Mouse (Mus musculus) lung, postnatal 10 days (tissue): ENCODE results near the gene Hivep1.

Experiments used
- DNase-seq: peaks from one replicate; pipeline ENCODE4 v3.0.0; 2021

Hivep1 gene

GRCm38 (mm10) chr13:42116301-42116700 lies 64.5 kb downstream of the Hivep1 start:
- DNase-seq, result peak; percentile 33

GRCm38 (mm10) chr13:42119062-42119461 lies 67.2 kb downstream of the Hivep1 start:
- no peak for DNase-seq

- DNase-seq, result no peak
Observed at GRCm38 (mm10) chr13:42121106-42121776, 69.4 kb downstream of the Hivep1 start.

DNA sequence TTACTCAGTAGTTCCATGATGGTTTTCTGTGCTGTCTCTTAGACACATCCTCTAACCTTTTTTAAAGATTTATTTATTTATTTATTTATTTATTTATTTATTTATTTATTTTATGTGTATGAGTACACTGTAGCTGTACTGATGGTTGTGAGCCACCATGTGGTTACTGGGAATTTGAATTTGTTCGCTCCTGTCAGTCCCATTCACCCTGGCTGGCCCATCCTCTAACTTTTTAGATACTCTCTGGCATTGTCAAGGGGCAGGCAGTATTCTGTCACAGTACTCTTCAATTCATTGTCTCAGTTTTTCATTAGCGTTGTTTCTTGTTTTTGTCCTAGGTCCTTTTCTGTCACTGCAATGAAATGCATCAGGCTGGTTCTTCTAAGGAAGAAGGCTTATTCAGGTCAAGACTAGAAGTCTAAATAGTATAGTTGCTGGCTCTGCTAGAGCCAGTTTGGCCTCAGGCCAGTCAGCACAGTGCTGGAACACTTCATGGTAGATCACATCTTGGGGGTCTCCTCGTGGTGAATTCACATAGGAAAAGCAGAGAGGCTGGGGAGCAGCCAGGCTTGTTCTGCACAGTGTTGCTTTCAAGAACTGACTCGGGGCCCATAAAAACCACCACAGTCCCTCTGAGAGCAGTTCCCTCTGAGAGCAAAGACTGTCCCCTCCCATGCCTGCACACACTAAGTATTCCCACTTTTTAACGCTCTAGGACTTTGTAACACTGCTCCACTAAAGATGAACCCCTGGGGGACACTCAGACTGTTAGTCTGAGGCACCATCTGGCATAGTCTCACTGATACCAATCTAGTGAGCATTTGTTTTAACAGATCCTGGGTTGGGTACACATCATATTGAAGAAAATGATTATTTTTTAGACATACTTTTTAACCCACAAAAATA lies 70.2 kb downstream of the Hivep1 start:
- no peak for DNase-seq

GRCm38 (mm10) chr13:42144627-42145026 lies 92.8 kb downstream of the Hivep1 start:
- peak; percentile 35 for DNase-seq

- DNase-seq, result no peak
Observed at GRCm38 (mm10) chr13:42149328-42150071, 97.7 kb downstream of the Hivep1 start.

DNA sequence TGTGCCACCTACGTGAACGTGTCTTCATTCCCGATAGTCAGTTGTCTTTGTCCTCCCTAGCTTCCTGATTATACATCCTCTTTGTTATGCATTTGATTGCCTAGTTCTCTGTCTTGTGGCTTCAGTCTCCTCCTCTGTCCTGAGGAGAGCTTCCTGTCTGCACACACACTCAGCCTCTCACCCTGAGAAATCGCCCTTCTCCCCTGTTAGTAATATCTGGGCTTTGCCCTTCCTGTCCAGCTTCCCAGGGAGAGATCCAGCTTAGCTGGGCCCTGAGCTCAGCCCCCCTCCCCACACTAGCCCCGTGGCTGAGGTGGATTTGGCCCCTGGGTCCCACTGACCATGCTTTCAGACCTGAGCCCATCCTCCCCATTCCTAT lies 98.2 kb downstream of the Hivep1 start:
- DNase-seq, result no peak

DNA sequence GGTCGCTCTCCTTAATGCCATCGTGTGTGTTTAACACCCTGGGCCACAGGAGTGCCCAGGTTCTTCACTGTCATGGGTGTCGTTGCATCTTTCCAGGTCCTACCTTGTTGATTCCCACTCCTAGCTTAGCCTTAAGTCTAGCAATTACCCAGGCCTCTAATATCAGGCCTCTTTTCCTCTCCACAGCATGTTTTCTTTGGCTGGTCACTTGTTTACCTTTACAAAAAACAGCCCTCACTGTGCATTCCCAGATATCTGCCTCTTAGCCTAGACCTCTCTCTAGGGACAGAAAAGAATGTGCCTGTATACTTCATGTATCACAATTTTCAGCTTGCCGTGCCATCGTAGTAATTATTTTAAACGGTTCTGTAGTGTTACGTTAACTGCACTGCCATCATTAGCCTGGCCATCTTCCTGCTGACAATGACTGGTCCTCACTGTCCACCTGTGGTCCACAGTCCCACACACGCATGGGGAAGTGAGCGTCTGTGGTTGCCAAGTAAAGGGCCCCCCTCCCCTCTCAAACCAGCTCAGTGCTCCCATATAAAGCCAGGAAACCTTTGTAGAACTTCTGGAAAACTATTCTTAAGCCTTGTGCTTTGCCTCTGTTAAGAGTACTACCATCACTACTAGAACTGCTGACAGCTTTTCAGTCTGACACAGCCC lies 98.8 kb downstream of the Hivep1 start:
- DNase-seq, result no peak

DNA sequence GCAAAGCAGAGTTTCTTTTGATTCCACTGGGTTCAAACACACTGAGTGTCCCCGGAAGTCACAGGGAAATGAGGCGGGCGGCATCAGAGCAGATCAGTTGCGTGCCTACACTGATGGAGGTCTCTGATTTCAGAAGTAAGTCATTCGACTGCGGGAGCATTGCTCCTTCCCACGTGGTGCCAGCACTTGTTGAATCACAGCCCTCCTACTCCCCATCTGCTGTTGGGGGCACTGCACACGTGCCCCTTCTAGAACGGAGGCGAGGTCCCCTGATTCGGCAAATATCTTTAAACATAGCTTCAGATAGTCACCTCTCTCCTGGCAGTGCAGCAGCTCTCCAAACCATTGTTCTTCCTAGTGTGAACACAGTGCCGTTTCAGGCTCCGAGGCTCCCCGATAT lies 106.4 kb downstream of the Hivep1 start:
- no peak for DNase-seq

GRCm38 (mm10) chr13:42159416-42160185 lies 107.8 kb downstream of the Hivep1 start:
- no peak for DNase-seq

DNA sequence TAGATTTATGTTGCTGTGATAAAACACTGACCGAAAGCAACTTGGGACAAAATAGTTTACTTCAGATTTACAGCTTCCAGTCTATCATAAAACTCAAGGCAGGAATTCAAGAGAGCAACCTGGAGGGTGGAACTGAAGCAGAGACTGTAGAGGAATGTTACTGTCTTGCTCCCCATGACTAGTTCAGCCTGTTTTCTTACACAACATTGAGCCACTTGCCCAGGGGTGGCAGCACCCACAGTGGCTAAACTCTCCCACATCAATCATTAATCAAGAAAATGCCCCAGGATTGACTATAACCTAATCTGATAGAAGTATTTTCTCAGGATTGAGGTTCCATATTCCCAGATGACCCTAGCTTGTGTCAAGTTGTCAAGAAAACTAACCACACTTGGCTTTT lies 119.0 kb downstream of the Hivep1 start:
- DNase-seq, result no peak

- peak; percentile 61 for DNase-seq
Observed at GRCm38 (mm10) chr13:42174827-42175420, 123.1 kb downstream of the Hivep1 start.

- DNase-seq, result no peak
Observed at GRCm38 (mm10) chr13:42182635-42183034, 130.8 kb downstream of the Hivep1 start.

- DNase-seq, result no peak
Observed at GRCm38 (mm10) chr13:42184131-42184530, 132.3 kb downstream of the Hivep1 start.

GRCm38 (mm10) chr13:42193016-42193415 lies 141.2 kb downstream of the Hivep1 start:
- DNase-seq, result no peak

GRCm38 (mm10) chr13:42195671-42196070 lies 143.8 kb downstream of the Hivep1 start:
- no peak for DNase-seq

DNA sequence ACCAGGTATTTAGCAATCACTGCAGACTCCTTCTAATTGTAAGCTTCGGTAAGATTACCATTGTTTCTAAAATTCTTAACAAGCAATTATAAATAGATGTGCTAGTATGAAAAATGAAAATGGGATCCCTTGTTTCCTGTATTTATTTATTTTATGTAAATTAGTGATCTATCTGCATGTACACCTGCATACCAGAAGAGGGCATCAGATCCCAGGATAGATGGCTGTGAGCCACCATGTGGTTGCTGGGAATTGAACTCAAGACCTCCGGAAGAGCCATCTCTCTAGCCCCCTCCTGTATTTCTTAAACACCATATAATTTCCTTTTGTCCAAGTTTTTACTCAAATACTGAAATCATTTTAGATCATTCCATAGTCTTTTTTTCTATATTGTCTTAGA lies 145.8 kb downstream of the Hivep1 start:
- no peak for DNase-seq

GRCm38 (mm10) chr13:42213556-42213955 lies 161.7 kb downstream of the Hivep1 start:
- no peak for DNase-seq

DNA sequence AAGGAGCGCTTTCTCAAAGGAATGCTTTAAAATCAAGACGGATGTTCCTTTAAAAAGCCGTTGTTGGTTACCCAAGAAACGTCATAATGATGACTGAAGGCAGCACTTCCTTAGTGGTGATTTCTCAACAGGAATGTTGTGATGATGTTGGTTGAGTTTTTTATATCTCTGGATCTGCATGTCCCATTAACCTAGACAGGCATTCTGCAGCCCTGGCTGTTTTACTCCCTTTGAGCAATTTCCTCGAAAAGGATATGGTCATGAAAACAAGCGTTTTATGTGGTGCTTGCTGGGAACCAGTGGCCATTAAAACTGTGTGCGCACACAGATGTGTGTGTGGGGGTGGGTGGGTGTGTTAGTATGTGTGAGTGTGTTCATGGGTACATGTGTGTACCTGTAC lies 170.6 kb downstream of the Hivep1 start:
- DNase-seq, result no peak

GRCm38 (mm10) chr13:42228849-42229248 lies 177.0 kb downstream of the Hivep1 start:
- no peak for DNase-seq

DNA sequence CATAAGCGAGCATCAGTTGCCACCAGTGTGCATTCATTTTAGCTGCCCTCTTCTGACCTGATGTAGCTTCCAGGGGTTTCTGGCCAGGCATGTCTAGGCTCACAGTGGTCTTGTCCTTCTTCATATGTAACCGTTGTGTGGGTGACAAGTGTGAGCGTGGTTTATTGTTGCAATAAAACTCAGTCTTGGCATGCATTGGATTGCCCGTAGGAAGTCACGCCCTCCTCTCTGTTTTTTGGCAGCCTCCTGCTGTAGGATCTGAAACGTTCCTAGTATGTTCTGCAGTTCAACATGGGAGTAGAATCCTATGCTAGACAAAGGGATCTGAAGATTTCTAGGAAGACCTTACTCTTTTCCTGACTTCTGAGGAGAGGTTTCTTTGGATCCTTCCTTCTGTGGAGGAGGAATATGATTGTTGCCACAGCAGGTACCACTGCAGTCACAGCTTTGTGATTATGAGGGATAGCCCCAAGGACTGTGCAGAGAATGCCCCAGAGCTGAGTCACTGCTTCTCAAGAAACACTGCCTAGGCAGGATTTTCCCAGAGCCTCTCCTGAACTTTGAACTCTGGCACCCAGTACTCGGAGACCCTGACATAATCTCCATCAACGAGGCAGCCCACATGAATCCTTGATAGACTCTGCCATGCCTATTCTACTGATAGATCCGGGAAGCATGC lies 182.1 kb downstream of the Hivep1 start:
- DNase-seq, result no peak
